Mouse (Mus musculus) midbrain, embryonic 16.5 days (tissue): ENCODE results near the gene Ptpn1. TPM values are rescaled to one million over a fixed set of nuclear protein-coding genes. Genes with fewer than 3 reads are reported as not detected.

Experiments
- ATAC-seq: fragments of 200-750 bp; cut with Nextera tagmentation; 2 replicates; pipeline ENCODE4 v1.8.0; 2017; ENCODE audit warnings: moderate TSS enrichment
- H3K27ac ChIP-seq: fragments of 300-500 bp; sonication (generic); 2 replicates; pipeline ENCODE4 v1.5.1; 2014; ENCODE audit warnings: mild to moderate bottlenecking, low read length, mixed read lengths
- H3K27me3 ChIP-seq: fragments of 300-500 bp; sonication (generic); 2 replicates; pipeline ENCODE4 v1.6.1; 2014; ENCODE audit warnings: low read depth, low read length, mixed read lengths; ENCODE audit not compliant: control insufficient read depth, insufficient read depth
- H3K36me3 ChIP-seq: fragments of 300-500 bp; sonication (generic); 2 replicates; pipeline ENCODE4 v1.6.1; 2014; ENCODE audit warnings: mild to moderate bottlenecking, low read length, moderate library complexity, mixed read lengths; ENCODE audit not compliant: control insufficient read depth, insufficient read depth
- H3K4me1 ChIP-seq: fragments of 300-500 bp; sonication (generic); 2 replicates; pipeline ENCODE4 v1.6.1; 2014; ENCODE audit warnings: mild to moderate bottlenecking, low read length, mixed read lengths; ENCODE audit not compliant: control insufficient read depth, insufficient read depth
- H3K4me2 ChIP-seq: fragments of 300-500 bp; sonication (generic); 2 replicates; pipeline ENCODE4 v1.6.1; 2014; ENCODE audit warnings: mild to moderate bottlenecking, low read length, mixed read lengths
- H3K4me3 ChIP-seq: fragments of 300-500 bp; sonication (generic); 2 replicates; pipeline ENCODE4 v1.5.1; 2014; ENCODE audit warnings: low read depth, mild to moderate bottlenecking, low read length, moderate library complexity, mixed read lengths
- H3K9ac ChIP-seq: fragments of 300-500 bp; sonication (generic); 2 replicates; pipeline ENCODE4 v1.6.1; 2014; ENCODE audit warnings: low read depth, low read length, mixed read lengths
- H3K9me3 ChIP-seq: fragments of 300-500 bp; sonication (generic); replicated peaks from 2 replicates; pipeline ENCODE4 v1.6.1; 2014; ENCODE audit warnings: mild to moderate bottlenecking, low read length, mixed read lengths; ENCODE audit not compliant: control insufficient read depth, poor library complexity, severe bottlenecking
- WGBS: fragments of 180-500 bp; shearing (Covaris S2); extraction: QIAGEN DNeasy Blood & Tissue Kit; methylation state at CpG from one replicate; pipeline ENCODE4 v1.1.7; 2014; 5-methylcytosine and 5-hydroxymethylcytosine counted together
- polyA plus RNA-seq: library from polyadenylated mRNA; unstranded; fragments of >200 nt; fragmentation: Nextera tagmentation; extraction: Ambion mirVana; gene quantifications from 2 replicates; pipeline ENCODE4 v1.2.1, GENCODE M21; 2015

Gene Ptpn1
- polyA plus RNA-seq, 1 experiment from 2014 or later: 79.8 TPM

DNA sequence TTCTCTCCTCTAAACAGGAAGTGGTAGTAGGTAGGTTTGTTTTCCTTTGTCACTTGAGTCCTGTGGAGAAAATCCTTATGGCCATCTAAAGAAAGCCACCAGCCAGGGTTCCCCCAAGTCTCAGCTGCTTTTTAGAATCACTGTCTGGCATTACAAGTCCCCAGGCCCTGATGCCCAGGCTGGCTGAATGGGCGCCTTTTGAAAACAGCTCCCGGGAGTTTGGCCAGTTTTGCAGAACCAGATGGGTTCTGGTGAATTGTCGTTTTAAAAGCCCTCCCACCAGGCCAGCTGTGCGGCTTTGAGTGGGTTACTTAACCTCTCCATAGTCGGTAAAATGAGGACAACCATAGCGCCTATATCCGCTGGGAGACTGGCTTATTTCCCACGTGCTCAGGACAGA is 34.0 kb upstream of the Ptpn1 start:
- Histone ChIP-seq H3K4me3 (no peak overlapping the region), H3K36me3 (no peaks in the 10 kb centered on the region), H3K9me3 (no peaks in the 10 kb centered on the region), H3K27me3 (peaks cover 7% of the 10 kb centered on the region; the same call in 1 of the 2 replicates), H3K4me1 (no peaks in the 10 kb centered on the region), H3K9ac (no peak overlapping the region), H3K27ac (no peak overlapping the region), H3K4me2 (no peak overlapping the region)
- 74% methylated on average over 8 of the region's 8 CpGs for WGBS
- ATAC-seq: no peak

DNA sequence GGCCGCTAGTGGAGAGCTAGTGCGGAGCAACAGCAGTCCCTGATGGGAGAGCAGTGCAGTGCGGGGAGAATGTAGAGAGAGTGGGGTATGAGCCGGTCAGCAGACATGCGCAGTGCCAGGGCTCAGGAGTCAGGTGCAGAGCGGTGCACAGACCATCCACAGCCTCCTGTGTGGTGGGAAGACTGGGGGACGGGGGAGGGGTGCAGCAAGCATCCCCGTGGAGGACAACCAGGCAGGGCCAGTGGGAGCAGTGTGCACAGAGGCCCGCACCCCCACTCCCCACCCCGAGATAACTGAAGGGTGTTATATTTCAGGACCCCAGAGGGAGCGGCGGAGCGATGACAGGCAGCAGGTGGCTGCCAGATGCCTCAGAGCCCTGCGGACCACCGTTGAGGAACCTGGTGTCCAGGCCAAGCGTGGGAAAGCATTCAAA is 31.9 kb upstream of the Ptpn1 start:
- Histone ChIP-seq H3K27ac (no peak overlapping the region), H3K4me3 (no peak overlapping the region), H3K4me1 (no peaks in the 10 kb centered on the region), H3K9ac (no peak overlapping the region), H3K9me3 (no peaks in the 10 kb centered on the region), H3K4me2 (no peak overlapping the region), H3K27me3 (peaks cover 7% of the 10 kb centered on the region; the same call in 1 of the 2 replicates), H3K36me3 (no peaks in the 10 kb centered on the region)
- no peak for ATAC-seq
- WGBS: 39% methylated on average over 16 of the region's 16 CpGs

DNA sequence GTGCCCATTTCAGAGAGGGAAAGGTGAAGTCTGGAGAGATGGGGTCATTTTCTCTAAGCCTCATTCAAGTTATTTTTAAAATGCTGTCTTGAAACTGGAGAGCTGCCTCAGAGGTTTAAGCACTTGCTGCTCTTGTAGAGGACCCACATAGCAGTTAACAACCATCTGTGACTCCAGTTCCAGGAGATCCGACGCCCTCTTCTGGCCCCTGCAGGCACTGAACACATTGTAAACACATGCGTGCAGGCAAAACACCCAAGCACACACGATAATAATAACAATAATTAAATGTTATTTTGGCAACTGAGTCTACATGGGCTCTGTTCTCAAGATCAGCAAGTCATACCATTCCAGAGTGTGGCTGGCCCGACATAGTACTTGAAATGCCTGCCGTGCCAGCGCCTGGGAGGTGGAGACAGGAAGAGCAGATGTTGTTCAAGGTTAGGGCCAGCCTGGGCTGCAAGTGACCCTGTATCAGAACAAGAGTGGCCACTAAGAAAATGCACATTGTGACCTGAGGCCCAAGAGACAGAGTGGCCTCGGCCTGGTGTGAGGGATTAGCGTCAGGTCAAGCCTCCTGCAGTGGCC is 29.6 kb upstream of the Ptpn1 start:
- Histone ChIP-seq H3K4me3 (no peak overlapping the region), H3K27ac (no peak overlapping the region), H3K36me3 (no peaks in the 10 kb centered on the region), H3K9ac (no peak overlapping the region), H3K4me2 (no peak overlapping the region), H3K4me1 (no peaks in the 10 kb centered on the region), H3K9me3 (no peaks in the 10 kb centered on the region), H3K27me3 (no peaks in the 10 kb centered on the region)
- ATAC-seq: no peak
- WGBS: 62% methylated on average over 9 of the region's 9 CpGs

DNA sequence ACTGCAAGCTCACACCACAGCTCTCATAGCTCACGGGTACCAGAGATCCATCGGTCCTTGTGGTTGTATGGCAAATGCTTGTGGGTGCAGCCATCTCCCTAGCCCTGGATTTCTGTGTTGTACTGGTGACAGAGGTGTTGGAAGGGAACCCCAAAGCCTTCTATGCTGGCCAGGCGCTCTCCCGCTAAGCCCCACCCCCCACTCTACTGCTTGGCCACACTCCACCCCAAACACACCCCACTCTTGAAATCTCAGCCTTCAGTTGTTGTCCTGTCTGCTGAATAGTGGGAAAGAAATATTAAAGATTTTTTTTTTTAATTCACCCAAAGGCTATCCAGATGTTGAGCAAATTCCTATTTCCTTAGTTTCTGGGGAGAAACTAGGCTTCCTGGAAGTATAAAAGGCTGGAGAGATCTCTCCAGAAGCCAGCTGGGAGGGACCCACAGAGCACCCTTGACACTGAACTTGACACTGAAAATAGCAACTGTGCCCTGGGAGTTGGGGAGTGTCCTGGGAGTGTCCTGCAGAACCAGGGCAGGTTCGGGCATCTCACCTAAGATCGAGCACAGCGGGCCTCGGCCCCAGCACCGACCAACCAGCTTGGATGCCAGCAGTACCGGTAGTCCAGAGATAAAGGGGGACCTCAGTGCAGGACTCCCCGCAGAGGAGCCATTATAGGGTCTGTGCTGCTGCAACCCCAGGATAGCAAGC is 28.5 kb upstream of the Ptpn1 start:
- Histone ChIP-seq H3K27me3 (no peaks in the 10 kb centered on the region), H3K27ac (no peak overlapping the region), H3K4me2 (no peak overlapping the region), H3K36me3 (no peaks in the 10 kb centered on the region), H3K9ac (no peak overlapping the region), H3K4me3 (no peak overlapping the region), H3K4me1 (no peaks in the 10 kb centered on the region), H3K9me3 (no peaks in the 10 kb centered on the region)
- WGBS: 86% methylated on average over 11 of the region's 11 CpGs
- ATAC-seq: no peak

DNA sequence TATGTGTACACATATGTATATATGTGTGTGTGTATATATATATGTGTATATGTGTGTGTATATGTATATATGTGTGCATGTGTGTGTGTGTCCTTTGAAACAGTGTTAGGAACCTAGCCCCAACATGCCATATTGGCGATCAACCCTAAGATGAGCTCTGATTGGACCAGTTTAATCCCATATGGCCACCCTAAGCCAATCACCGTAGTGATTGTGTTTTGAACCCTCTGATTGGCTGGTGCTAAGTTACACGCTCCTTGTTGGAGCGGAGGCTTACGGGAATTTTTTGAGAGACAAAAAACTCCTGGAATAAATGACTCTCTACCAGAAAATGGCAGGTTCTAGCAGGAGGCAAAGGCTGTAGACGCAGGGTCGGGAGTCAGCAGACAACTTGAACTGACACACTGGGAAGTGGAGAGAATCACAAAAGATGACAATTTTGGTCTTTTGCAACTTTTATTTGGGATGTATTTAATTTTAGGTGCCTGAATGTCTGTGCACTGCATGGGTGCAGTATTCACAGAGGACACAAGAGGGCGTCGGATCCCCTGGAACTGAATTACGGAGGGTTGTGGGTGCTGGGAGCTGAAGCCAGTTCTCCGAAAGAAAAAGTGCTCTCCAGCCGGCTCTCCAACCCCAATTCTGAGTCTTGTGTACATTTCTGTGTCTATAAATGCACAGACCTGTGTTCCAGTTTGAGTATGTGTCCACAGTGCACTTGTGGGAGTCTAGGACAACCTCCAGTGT is 27.1 kb upstream of the Ptpn1 start:
- 86% methylated on average over 12 of the region's 12 CpGs for WGBS
- Histone ChIP-seq H3K9me3 (no peaks in the 10 kb centered on the region), H3K9ac (no peak overlapping the region), H3K36me3 (no peaks in the 10 kb centered on the region), H3K4me2 (no peak overlapping the region), H3K27ac (no peak overlapping the region), H3K27me3 (no peaks in the 10 kb centered on the region), H3K4me3 (no peak overlapping the region), H3K4me1 (no peaks in the 10 kb centered on the region)
- no peak for ATAC-seq

DNA sequence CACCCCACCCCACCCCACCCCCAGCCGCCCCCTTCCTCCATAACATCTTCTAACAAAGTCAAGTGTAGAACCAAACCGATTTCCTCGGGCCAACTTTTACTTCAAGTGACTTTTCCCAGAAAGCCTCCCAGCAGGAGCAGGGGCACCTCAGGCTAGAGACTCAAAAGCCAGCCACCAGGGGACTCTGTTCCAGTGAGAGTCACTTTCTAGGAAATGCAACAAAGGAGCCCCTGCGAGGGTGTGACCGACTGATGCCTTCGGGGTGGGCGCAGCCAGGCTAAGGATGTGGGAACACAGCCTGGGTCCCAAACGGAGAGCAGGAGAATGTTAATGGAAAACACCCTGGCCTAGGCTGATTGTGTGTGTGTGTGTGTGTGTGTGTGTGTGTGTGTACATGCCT is 26.3 kb upstream of the Ptpn1 start:
- H3K4me2 ChIP-seq: no peak overlapping the region
- no peak overlapping the region for H3K27ac ChIP-seq
- no peaks in the 10 kb centered on the region for H3K27me3 ChIP-seq
- H3K36me3 ChIP-seq: no peaks in the 10 kb centered on the region
- 47% methylated on average over 8 of the region's 8 CpGs for WGBS
- no peaks in the 10 kb centered on the region for H3K9me3 ChIP-seq
- H3K4me1 ChIP-seq: no peaks in the 10 kb centered on the region
- H3K4me3 ChIP-seq: no peak overlapping the region
- no peak for ATAC-seq
- no peak overlapping the region for H3K9ac ChIP-seq

DNA sequence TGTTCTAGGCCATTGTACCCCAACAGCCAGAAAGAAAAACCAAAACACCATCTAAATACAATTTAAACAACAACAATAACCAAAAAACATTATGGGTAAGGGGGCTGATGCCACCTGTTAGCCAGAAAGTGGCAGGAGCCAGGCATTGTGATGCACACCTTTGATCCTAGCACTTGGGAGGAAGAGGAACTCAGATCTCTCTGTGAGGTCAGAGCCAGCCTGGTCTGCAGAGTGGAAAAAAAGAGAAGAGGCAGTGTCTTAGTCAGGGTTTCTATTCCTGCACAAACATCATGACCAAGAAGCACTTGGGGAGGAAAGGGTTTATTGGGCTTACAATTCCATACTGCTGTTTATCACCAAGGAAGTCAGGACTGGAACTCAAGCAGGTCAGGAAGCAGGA is 25.1 kb upstream of the Ptpn1 start:
- ATAC-seq: no peak
- no peak overlapping the region for H3K4me3 ChIP-seq
- no peaks in the 10 kb centered on the region for H3K4me1 ChIP-seq
- H3K9ac ChIP-seq: no peak overlapping the region
- no peaks in the 10 kb centered on the region for H3K27me3 ChIP-seq
- no peak overlapping the region for H3K27ac ChIP-seq
- H3K9me3 ChIP-seq: no peaks in the 10 kb centered on the region
- no peaks in the 10 kb centered on the region for H3K36me3 ChIP-seq
- no peak overlapping the region for H3K4me2 ChIP-seq

DNA sequence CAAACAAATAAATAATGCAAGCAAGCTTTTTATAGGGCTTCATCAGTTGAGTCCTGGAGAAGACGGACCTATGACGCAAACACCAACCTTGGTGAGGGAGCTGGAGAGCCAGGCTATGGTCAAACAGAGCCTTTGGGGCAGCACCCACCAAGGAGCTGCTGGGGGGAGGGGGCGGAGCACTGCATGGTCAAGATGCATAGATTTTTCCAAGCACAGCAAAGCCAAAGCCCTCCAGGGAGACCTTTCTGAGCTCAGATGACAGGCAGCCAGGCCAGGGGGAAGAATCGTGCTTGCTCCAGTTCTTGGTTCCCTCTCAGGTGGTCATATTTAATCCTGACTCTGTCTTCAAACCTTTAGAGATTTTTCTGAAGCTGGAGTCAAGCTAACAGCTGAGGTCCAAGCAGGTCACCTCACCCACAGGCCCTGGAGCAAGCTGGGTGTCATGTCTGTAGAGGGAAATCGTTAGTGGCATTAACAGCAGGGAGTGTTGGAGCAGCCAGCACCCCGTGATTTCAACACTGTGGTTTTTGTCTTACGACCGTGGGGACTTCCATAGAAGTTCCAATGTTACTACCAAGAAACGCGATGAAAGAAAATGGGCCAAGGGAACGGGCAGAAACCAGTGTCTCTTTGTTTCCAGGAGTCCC is 22.2 kb upstream of the Ptpn1 start:
- H3K4me3 ChIP-seq: no peak overlapping the region
- H3K9me3 ChIP-seq: no peaks in the 10 kb centered on the region
- H3K9ac ChIP-seq: no peak overlapping the region
- no peak overlapping the region for H3K4me2 ChIP-seq
- H3K27ac ChIP-seq: no peak overlapping the region
- ATAC-seq: no peak
- no peaks in the 10 kb centered on the region for H3K4me1 ChIP-seq
- 73% methylated on average over 11 of the region's 11 CpGs for WGBS
- H3K27me3 ChIP-seq: no peaks in the 10 kb centered on the region
- no peaks in the 10 kb centered on the region for H3K36me3 ChIP-seq

DNA sequence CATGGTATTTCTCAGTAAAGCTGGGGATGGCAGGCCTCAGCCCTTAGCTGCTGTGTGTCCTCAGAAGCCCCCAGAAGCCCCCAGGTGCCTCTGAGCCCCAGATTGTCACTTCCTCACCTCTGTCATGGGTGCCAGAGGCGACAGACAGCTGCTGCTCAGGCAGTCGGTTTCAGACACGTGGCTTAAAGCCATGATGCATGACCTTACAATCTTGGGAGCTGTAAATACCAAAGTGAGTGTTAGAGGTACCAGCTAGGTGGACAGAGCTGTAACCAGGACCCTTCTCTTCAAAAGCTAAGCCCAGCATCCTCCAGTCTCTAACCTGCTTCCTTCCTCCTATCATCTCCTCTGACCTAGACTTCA is 21.7 kb upstream of the Ptpn1 start:
- WGBS: 75% methylated on average over 3 of the region's 3 CpGs
- ATAC-seq: no peak

More for the DNA sequence above, 21.7 kb upstream of the Ptpn1 start:
- Histone ChIP-seq H3K27me3 (no peaks in the 10 kb centered on the region), H3K36me3 (no peaks in the 10 kb centered on the region), H3K9me3 (no peaks in the 10 kb centered on the region), H3K27ac (no peak overlapping the region), H3K9ac (no peak overlapping the region), H3K4me3 (no peak overlapping the region), H3K4me1 (no peaks in the 10 kb centered on the region), H3K4me2 (no peak overlapping the region)
